Comparison of ENCODE assay signal across 8 mouse cellular contexts in genomic region chr1:132771377-132771776, GRCm38 (mm10). TPM values are rescaled to one million over a fixed set of nuclear protein-coding genes. Genes with fewer than 3 reads are reported as not detected.
A peak's percentile ranks its signal among the peaks of the same experiment; 100 is the strongest.
DNase-seq lines count a peak whose midpoint lies in the region; ATAC-seq and TF ChIP-seq lines count a peak whose summit lies in the region.
"Had no signal": no experiment of that assay in that cellular context is flagged by ENCODE, and none has a peak within 500 bp of the region (broad histone marks: within the 10 kb centered on the region; RNA-seq: fewer than 3 reads in every experiment).

No protein-coding gene starts in this region.

- no peak overlapping the region for H3K27ac ChIP-seq in liver, embryonic 11.5 days (ENCODE audit: low read depth, low read length)
- no peak overlapping the region for H3K27ac ChIP-seq in cerebellum, adult 2 months (ENCODE audit: insufficient read depth, low read length)
- H3K27ac ChIP-seq in stomach, postnatal 0 days (replicated peaks): no peak overlapping the region
- H3K27ac ChIP-seq: neural tube, embryonic 12.5 days had no signal

- ATAC-seq in liver, embryonic 11.5 days (replicated peaks; ENCODE audit: low FRiP score): no peak
- no peak for ATAC-seq in stomach, postnatal 0 days (ENCODE audit: low FRiP score, low TSS enrichment)

- H3K4me2 ChIP-seq in liver, embryonic 11.5 days: no peak overlapping the region
- no peak overlapping the region for H3K4me2 ChIP-seq in stomach, postnatal 0 days (replicated peaks; ENCODE audit: low read depth)
- H3K4me2 ChIP-seq: neural tube, embryonic 12.5 days had no signal

- no peaks in the 10 kb centered on the region for H3K4me1 ChIP-seq in liver, embryonic 11.5 days (replicated peaks; ENCODE audit: control insufficient read depth, insufficient read depth, low read length)
- peaks cover 13% of the 10 kb centered on the region for H3K4me1 ChIP-seq in cerebellum, adult 2 months (ENCODE audit: control insufficient read depth, insufficient read depth, low read length)
- H3K4me1 ChIP-seq in stomach, postnatal 0 days (replicated peaks; ENCODE audit: control insufficient read depth, insufficient read depth): no peaks in the 10 kb centered on the region

- no peaks in the 10 kb centered on the region for H3K9me3 ChIP-seq in liver, embryonic 11.5 days (ENCODE audit: control insufficient read depth, low read length)
- no peaks in the 10 kb centered on the region for H3K9me3 ChIP-seq in stomach, postnatal 0 days (ENCODE audit: control insufficient read depth, low read length)
- H3K9me3 ChIP-seq: neural tube, embryonic 12.5 days had no signal

- H3K27me3 ChIP-seq in liver, embryonic 11.5 days (replicated peaks; ENCODE audit: control insufficient read depth, insufficient read depth, low read length): no peaks in the 10 kb centered on the region
- H3K27me3 ChIP-seq in cerebellum, adult 2 months (ENCODE audit: control insufficient read depth, insufficient read depth, low read length): no peaks in the 10 kb centered on the region
- no peaks in the 10 kb centered on the region for H3K27me3 ChIP-seq in stomach, postnatal 0 days (ENCODE audit: control insufficient read depth, insufficient read depth, low read length)
- H3K27me3 ChIP-seq: neural tube, embryonic 12.5 days had no signal

- H3K4me3 ChIP-seq in liver, embryonic 11.5 days (ENCODE audit: low read depth, low read length): no peak overlapping the region
- H3K4me3 ChIP-seq in cerebellum, adult 2 months (replicated peaks; ENCODE audit: insufficient read depth, low read depth, low read length): no peak overlapping the region
- no peak overlapping the region for H3K4me3 ChIP-seq in stomach, postnatal 0 days (ENCODE audit: low read depth, low read length)
- H3K4me3 ChIP-seq: neural tube, embryonic 12.5 days had no signal

- DNase-seq in liver: peak; percentile 54
- DNase-seq in liver, embryonic 11.5 days (ENCODE audit: low spot score): no peak
- peak; percentile 54 for DNase-seq in WW6 (ENCODE audit: low read depth, low spot score)
- peak; percentile 62 to 76 for DNase-seq in cerebellum, adult 2 months
- DNase-seq in kidney, postnatal 36 days: peak; percentile 57 to 85
- peak; percentile 70 for DNase-seq in stomach, postnatal 0 days (ENCODE audit: low spot score)
- no peak for DNase-seq in layer of hippocampus, adult 9-11 months

- peak; percentile 69; the same call in 1 of the 2 replicates for TF ChIP-seq CTCF in cerebellum, adult 2 months (IDR thresholded peaks at IDR 0.05; ENCODE audit: borderline replicate concordance, insufficient read depth, low read depth, low read length)
- TF ChIP-seq CTCF in stomach, postnatal 0 days (IDR thresholded peaks at IDR 0.05; ENCODE audit: low read depth): peak; percentile 67

- TF ChIP-seq EP300 in stomach, postnatal 0 days (optimal IDR thresholded peaks at IDR 0.05): no peak

- no peak overlapping the region for H3K9ac ChIP-seq in liver, embryonic 11.5 days (ENCODE audit: low read depth, low read length)
- no peak overlapping the region for H3K9ac ChIP-seq in stomach, postnatal 0 days (ENCODE audit: low read length)
- H3K9ac ChIP-seq: neural tube, embryonic 12.5 days had no signal

- TF ChIP-seq POLR2A in cerebellum, adult 2 months (IDR thresholded peaks at IDR 0.05; ENCODE audit: borderline replicate concordance, insufficient read depth, low read length): no peak

- 27% methylated on average over 5 of the region's 5 CpGs for WGBS in liver, embryonic 11.5 days
- 62% methylated on average over 5 of the region's 5 CpGs for WGBS in cerebellum, adult 2 months
- WGBS in stomach, postnatal 0 days: 20% methylated on average over 5 of the region's 5 CpGs

- no peaks in the 10 kb centered on the region for H3K36me3 ChIP-seq in liver, embryonic 11.5 days (ENCODE audit: control insufficient read depth, insufficient read depth, low read length)
- H3K36me3 ChIP-seq in stomach, postnatal 0 days (ENCODE audit: control insufficient read depth, insufficient read depth, low read length): no peaks in the 10 kb centered on the region
- H3K36me3 ChIP-seq: neural tube, embryonic 12.5 days had no signal

RNA-seq across cellular contexts. Expression of gene Nfasc, which starts 29.8 kb away (rescaled TPM):
- 0.14 and 0.36 TPM in 2 replicates for polyA plus RNA-seq in liver, embryonic 11.5 days (2014; fragmentation: Nextera tagmentation; extraction: Ambion mirVana)
- polyA plus RNA-seq in cerebellum, adult 2 months (2012; rRNA removed): 120 and 122 TPM in 2 replicates
- 0.74 and 0.79 TPM in 2 replicates for polyA plus RNA-seq in stomach, postnatal 0 days (2015; fragmentation: Nextera tagmentation; extraction: Ambion mirVana)

Comparison
In these comparisons a context has a peak if more than half of its experiments do, and no peak if none do; other contexts are left out.
1. DNase-seq: peak in liver (single experiment), WW6 (single experiment), cerebellum, adult 2 months (2 of 2), kidney, postnatal 36 days (2 of 2) and stomach, postnatal 0 days (single experiment); none in liver, embryonic 11.5 days (single experiment) and layer of hippocampus, adult 9-11 months (single experiment).
2. RNA of gene Nfasc, which starts 29.8 kb away (polyA plus RNA-seq): 120 to 122 TPM in cerebellum, adult 2 months; 0.74 to 0.79 TPM in stomach, postnatal 0 days and 0.14 to 0.36 TPM in liver, embryonic 11.5 days; every median in the first group is over 10 times any median in the second.